Mouse (Mus musculus): ENCODE data around the gene Btk. TPM values are rescaled to one million over a fixed set of nuclear protein-coding genes. Genes with fewer than 3 reads are reported as not detected.

The Btk gene
- 4.9 TPM for polyA plus RNA-seq (2014; fragmentation: Illumina TruSeq; extraction: RNeasy Lipid Tissue Mini Kit (QIAGEN cat#74804))

GRCm38 (mm10) chrX:134582888-134583669 lies at the start of gene Btk:
TSS of gene Btk (minus strand) at chrX:134583570.

GRCm38 (mm10) chrX:134600659-134601379 lies 17.4 kb upstream of the Btk start, which contains the start of the genes Gla and Hnrnph2:
TSS of gene Gla (minus strand) at chrX:134601125.
TSS of gene Hnrnph2 (plus strand) at chrX:134601179.

GRCm38 (mm10) chrX:134585103-134586002 lies 2.0 kb upstream of the Btk start, which contains the start of gene Rpl36a:
TSS of gene Rpl36a (plus strand) at chrX:134585654.

GRCm38 (mm10) chrX:134541145-134541954 lies 42.0 kb downstream of the Btk start, which contains the start of gene Timm8a1:
TSS of gene Timm8a1 (minus strand) at chrX:134541865.

Other genes starting within 250 kb of the Btk start
- 2.1 TPM for gene Drp2, start 179.0 kb downstream of the Btk start, polyA plus RNA-seq (2014; fragmentation: Illumina TruSeq; extraction: RNeasy Lipid Tissue Mini Kit (QIAGEN cat#74804))
- gene Taf7l, start 107.1 kb downstream of the Btk start, polyA plus RNA-seq (2014; fragmentation: Illumina TruSeq; extraction: RNeasy Lipid Tissue Mini Kit (QIAGEN cat#74804)) = 0.23 TPM
- gene Timm8a1, start 41.7 kb downstream of the Btk start, polyA plus RNA-seq (2014; fragmentation: Illumina TruSeq; extraction: RNeasy Lipid Tissue Mini Kit (QIAGEN cat#74804)) = 113 TPM
- gene Rpl36a, start 2.1 kb upstream of the Btk start, polyA plus RNA-seq (2014; fragmentation: Illumina TruSeq; extraction: RNeasy Lipid Tissue Mini Kit (QIAGEN cat#74804)) = 1,205 TPM
- gene Gla, start 17.6 kb upstream of the Btk start, polyA plus RNA-seq (2014; fragmentation: Illumina TruSeq; extraction: RNeasy Lipid Tissue Mini Kit (QIAGEN cat#74804)) = 13.2 TPM
- gene Hnrnph2, start 17.6 kb upstream of the Btk start, polyA plus RNA-seq (2014; fragmentation: Illumina TruSeq; extraction: RNeasy Lipid Tissue Mini Kit (QIAGEN cat#74804)) = 266 TPM
- 13.5 TPM for gene Armcx4, start 102.9 kb upstream of the Btk start, polyA plus RNA-seq (2014; fragmentation: Illumina TruSeq; extraction: RNeasy Lipid Tissue Mini Kit (QIAGEN cat#74804))
- 68.9 TPM for gene Armcx1, start 134.4 kb upstream of the Btk start, polyA plus RNA-seq (2014; fragmentation: Illumina TruSeq; extraction: RNeasy Lipid Tissue Mini Kit (QIAGEN cat#74804))
- 28.3 TPM for gene Armcx6, start 167.8 kb upstream of the Btk start, polyA plus RNA-seq (2014; fragmentation: Illumina TruSeq; extraction: RNeasy Lipid Tissue Mini Kit (QIAGEN cat#74804))
- 137 TPM for gene Armcx3, start 173.0 kb upstream of the Btk start, polyA plus RNA-seq (2014; fragmentation: Illumina TruSeq; extraction: RNeasy Lipid Tissue Mini Kit (QIAGEN cat#74804))
- 178 TPM for gene Armcx2, start 225.7 kb upstream of the Btk start, polyA plus RNA-seq (2014; fragmentation: Illumina TruSeq; extraction: RNeasy Lipid Tissue Mini Kit (QIAGEN cat#74804))